Mouse (Mus musculus) liver, adult 2 months (tissue): ENCODE measurements around the gene Pcolce2. TPM values are rescaled to one million over a fixed set of nuclear protein-coding genes. Genes with fewer than 3 reads are reported as not detected.
"Not testable (repeated sequence)": the region's sequence is repeated elsewhere in the genome, so short reads cannot be mapped to it uniquely, and the experiment has no call there.

Experiments
- DNase-seq: peaks from one replicate; pipeline ENCODE4 v3.0.0-alpha.2; 2011; ENCODE audit warnings: low read depth, low spot score; ENCODE audit errors: extremely low read depth
- H3K27ac ChIP-seq: fragments of 200-500 bp; replicated peaks from 2 replicates; pipeline ENCODE4 v1.5.1; 2012; ENCODE audit warnings: low read depth, mild to moderate bottlenecking, control low read depth, inconsistent platforms, low read length; ENCODE audit not compliant: insufficient read depth
- H3K27me3 ChIP-seq: fragments of 200-500 bp; 2 replicates; pipeline ENCODE4 v1.6.1; 2012; ENCODE audit warnings: mild to moderate bottlenecking, moderate library complexity, low read length, inconsistent platforms; ENCODE audit not compliant: control insufficient read depth, insufficient read depth
- H3K36me3 ChIP-seq: fragments of 200-500 bp; 2 replicates; pipeline ENCODE4 v1.6.1; 2012; ENCODE audit warnings: low read length, inconsistent platforms; ENCODE audit not compliant: control insufficient read depth, insufficient read depth
- H3K4me1 ChIP-seq: fragments of 200-500 bp; 2 replicates; pipeline ENCODE4 v1.6.1; 2011; ENCODE audit warnings: low read length; ENCODE audit not compliant: control insufficient read depth, insufficient read depth
- H3K4me3 ChIP-seq: fragments of 200-500 bp; 2 replicates; pipeline ENCODE4 v1.5.1; 2011; ENCODE audit warnings: low read depth, mild to moderate bottlenecking, control low read depth, low read length, moderate library complexity; ENCODE audit not compliant: insufficient read depth
- H3K79me2 ChIP-seq: fragments of 200-500 bp; 2 replicates; pipeline ENCODE4 v1.6.1; 2012; ENCODE audit warnings: inconsistent platforms, mild to moderate bottlenecking, low read length, moderate library complexity; ENCODE audit not compliant: control insufficient read depth, insufficient read depth
- H3K9ac ChIP-seq: fragments of 200-500 bp; 2 replicates; pipeline ENCODE4 v1.6.1; 2012; ENCODE audit warnings: low read depth, mild to moderate bottlenecking, control low read depth, inconsistent platforms, low read length
- CTCF ChIP-seq: fragments of 200-500 bp; IDR thresholded peaks from 2 replicates; pipeline ENCODE4 v1.5.1; 2011; ENCODE audit warnings: low read depth, low read length, control low read depth
- POLR2A ChIP-seq: fragments of 200-500 bp; IDR thresholded peaks from 2 replicates; pipeline ENCODE4 v1.6.1; 2011; ENCODE audit warnings: low read length, control low read depth; ENCODE audit not compliant: insufficient read depth; ENCODE audit errors: extremely low read depth
- WGBS: fragments of 180-500 bp; shearing (Covaris S2); methylation state at CpG from one replicate; pipeline ENCODE4 v1.1.7; 2018; 5-methylcytosine and 5-hydroxymethylcytosine counted together
- polyA plus RNA-seq: library from polyadenylated mRNA; depleted of rRNA; stranded (reverse); fragments of >200 nt; gene quantifications from 2 replicates; pipeline ENCODE4 v1.2.3, GENCODE M21; 2012
- total RNA-seq: library from RNA; depleted of rRNA; stranded (reverse); fragments of >200 nt; gene quantifications from 2 replicates; pipeline ENCODE4 v1.2.3, GENCODE M21; 2014

Gene Pcolce2
- total and polyA plus RNA-seq, 2 experiments: 0.27 to 1.3 TPM

- 66% methylated on average over 14 of the region's 14 CpGs for whole genome bisulfite sequencing
- no peak for TF ChIP-seq POLR2A
- TF ChIP-seq CTCF: no peak
- no peak overlapping the region for H3K4me3 ChIP-seq
These were observed 22.4 kb upstream of the Pcolce2 start for GRCm38 (mm10) chr9:95614861-95615615.

GRCm38 (mm10) chr9:95615961-95616360, 21.4 kb upstream of the Pcolce2 start:
- Histone ChIP-seq H3K4me3 (no peak overlapping the region), H3K27ac (no peak overlapping the region), H3K36me3 (no peaks in the 10 kb centered on the region), H3K4me1 (peaks cover 4% of the 10 kb centered on the region; the same call in 1 of the 2 replicates), H3K79me2 (no peaks in the 10 kb centered on the region), H3K9ac (no peak overlapping the region), H3K27me3 (no peaks in the 10 kb centered on the region)
- 94% methylated on average over 3 of the region's 3 CpGs for WGBS
- TF ChIP-seq CTCF (no peak), POLR2A (no peak)
- DNase-seq: no peak

More at GRCm38 (mm10) chr9:95614861-95615615, 22.4 kb upstream of the Pcolce2 start:
- no peaks in the 10 kb centered on the region for H3K27me3 ChIP-seq
- H3K79me2 ChIP-seq: no peaks in the 10 kb centered on the region
- H3K36me3 ChIP-seq: no peaks in the 10 kb centered on the region
- H3K27ac ChIP-seq: no peak overlapping the region
- peak; percentile 78 for DNase-seq
- H3K4me1 ChIP-seq: peaks cover 4% of the 10 kb centered on the region; the same call in 1 of the 2 replicates
- H3K9ac ChIP-seq: no peak overlapping the region

- Histone ChIP-seq H3K79me2 (no peaks in the 10 kb centered on the region), H3K27me3 (no peaks in the 10 kb centered on the region), H3K4me1 (peaks cover 4% of the 10 kb centered on the region; the same call in 1 of the 2 replicates), H3K9ac (no peak overlapping the region), H3K27ac (no peak overlapping the region), H3K4me3 (no peak overlapping the region), H3K36me3 (no peaks in the 10 kb centered on the region)
- TF ChIP-seq CTCF: no peak
- no peak for TF ChIP-seq POLR2A
- DNase-seq: no peak
- WGBS: 89% methylated on average over 1 of the region's 1 CpGs
These were observed 18.8 kb upstream of the Pcolce2 start for GRCm38 (mm10) chr9:95618572-95618971.

GRCm38 (mm10) chr9:95624072-95624471, 13.3 kb upstream of the Pcolce2 start:
- H3K27me3 ChIP-seq: no peaks in the 10 kb centered on the region; the same call in 1 of the 2 replicates
- DNase-seq: no peak
- 94% methylated on average over 3 of the region's 3 CpGs for WGBS
- H3K4me1 ChIP-seq: no peaks in the 10 kb centered on the region
- no peak overlapping the region for H3K4me3 ChIP-seq
- H3K27ac ChIP-seq: no peak overlapping the region
- H3K79me2 ChIP-seq: no peaks in the 10 kb centered on the region
- TF ChIP-seq POLR2A (no peak), CTCF (no peak)
- no peaks in the 10 kb centered on the region for H3K36me3 ChIP-seq
- no peak overlapping the region for H3K9ac ChIP-seq

- no peaks in the 10 kb centered on the region for H3K4me1 ChIP-seq
- WGBS: 81% methylated on average over 6 of the region's 6 CpGs
These were observed 8.9 kb upstream of the Pcolce2 start for GRCm38 (mm10) chr9:95628439-95628948.

GRCm38 (mm10) chr9:95629561-95629960, 7.8 kb upstream of the Pcolce2 start:
- not testable (repeated sequence) for H3K27me3 ChIP-seq, DNase-seq, H3K27ac ChIP-seq, H3K4me1 ChIP-seq, H3K9ac ChIP-seq, H3K79me2 ChIP-seq, H3K36me3 ChIP-seq, H3K4me3 ChIP-seq
- 93% methylated on average over 2 of the region's 2 CpGs for WGBS

More at GRCm38 (mm10) chr9:95628439-95628948, 8.9 kb upstream of the Pcolce2 start:
- no peaks in the 10 kb centered on the region; the same call in 1 of the 2 replicates for H3K27me3 ChIP-seq
- TF ChIP-seq CTCF (no peak), POLR2A (no peak)
- H3K79me2 ChIP-seq: no peaks in the 10 kb centered on the region
- H3K9ac ChIP-seq: no peak overlapping the region
- no peak overlapping the region for H3K4me3 ChIP-seq
- H3K36me3 ChIP-seq: no peaks in the 10 kb centered on the region
- no peak for DNase-seq
- no peak overlapping the region for H3K27ac ChIP-seq
